In genomic region chr1:137130264-137130663, GRCm38 (mm10) we compare ENCODE assay signal across 22 mouse cellular contexts.
DNase-seq lines count a peak whose midpoint lies in the region; ATAC-seq and TF ChIP-seq lines count a peak whose summit lies in the region.
"Had no signal": no experiment of that assay in that cellular context is flagged by ENCODE, and none has a peak within 500 bp of the region (broad histone marks: within the 10 kb centered on the region; RNA-seq: fewer than 3 reads in every experiment).

No protein-coding gene starts in this region.

- H3K4me2 ChIP-seq in midbrain, postnatal 0 days (ENCODE audit: low read depth, low read length, poor library complexity, severe bottlenecking): no peak overlapping the region
- H3K4me2 ChIP-seq in midbrain, embryonic 13.5 days (replicated peaks): no peak overlapping the region
- H3K4me2 ChIP-seq: embryonic facial prominence, embryonic 13.5 days; embryonic facial prominence, embryonic 15.5 days; forebrain, embryonic 12.5 days had no signal

- no peak for ATAC-seq in midbrain, postnatal 0 days (ENCODE audit: low FRiP score)
- no peak for ATAC-seq in midbrain, embryonic 13.5 days
- ATAC-seq: activated CD4-positive, CD25-positive, alpha-beta regulatory T cell, adult 4 months; forebrain, embryonic 14.5 days; forebrain, embryonic 16.5 days had no signal

- no peaks in the 10 kb centered on the region for H3K36me3 ChIP-seq in midbrain, postnatal 0 days (ENCODE audit: insufficient read depth, low read length)
- no peaks in the 10 kb centered on the region for H3K36me3 ChIP-seq in midbrain, embryonic 13.5 days
- H3K36me3 ChIP-seq: embryonic facial prominence, embryonic 13.5 days; embryonic facial prominence, embryonic 15.5 days; forebrain, embryonic 10.5 days; forebrain, embryonic 12.5 days had no signal

- 65% methylated on average over 3 of the region's 3 CpGs for WGBS in midbrain, postnatal 0 days
- 59% methylated on average over 3 of the region's 3 CpGs for whole genome bisulfite sequencing in midbrain, embryonic 13.5 days

- H3K27me3 ChIP-seq in midbrain, postnatal 0 days (ENCODE audit: insufficient read depth, low read length): no peaks in the 10 kb centered on the region
- no peaks in the 10 kb centered on the region for H3K27me3 ChIP-seq in midbrain, embryonic 13.5 days
- H3K27me3 ChIP-seq: embryonic facial prominence, embryonic 13.5 days; embryonic facial prominence, embryonic 15.5 days; forebrain, embryonic 12.5 days had no signal

- no peak for TF ChIP-seq CTCF in midbrain, postnatal 0 days (IDR thresholded peaks at IDR 0.05)

- no peak overlapping the region for H3K27ac ChIP-seq in midbrain, postnatal 0 days (ENCODE audit: low read depth, low read length)
- no peak overlapping the region for H3K27ac ChIP-seq in midbrain, embryonic 13.5 days
- H3K27ac ChIP-seq: embryonic facial prominence, embryonic 13.5 days; embryonic facial prominence, embryonic 15.5 days; forebrain, embryonic 10.5 days; forebrain, embryonic 12.5 days had no signal

- H3K4me3 ChIP-seq in midbrain, postnatal 0 days (ENCODE audit: low read depth, low read length): no peak overlapping the region
- H3K4me3 ChIP-seq in midbrain, embryonic 13.5 days (replicated peaks): no peak overlapping the region
- H3K4me3 ChIP-seq: embryonic facial prominence, embryonic 13.5 days; embryonic facial prominence, embryonic 15.5 days; erythroblast, embryonic 14.5 days; forebrain, embryonic 10.5 days; forebrain, embryonic 12.5 days had no signal

- peak; percentile 9 for DNase-seq in midbrain, postnatal 0 days (ENCODE audit: low spot score)
- peak; percentile 16 for DNase-seq in retina, embryonic 14.5 days (ENCODE audit: low spot score)
- no peak for DNase-seq in frontal cortex, adult 2 months (ENCODE audit: extremely low spot score in 1 of 2, low spot score in 1 of 2)
- no peak for DNase-seq in adrenal gland, postnatal 25 days
- DNase-seq: adrenal gland, adult 8-10 months; adrenal gland, postnatal 14 days; cerebellum, adult 11 months; cerebellum, adult 18-20 months; cerebellum, adult 8-10 months; cerebellum, adult 9-11 months; cerebellum, postnatal 14 days; cerebellum, postnatal 36 days; embryo, embryonic 11 days had no signal

- H3K9me3 ChIP-seq in midbrain, postnatal 0 days (ENCODE audit: low read length): no peaks in the 10 kb centered on the region
- H3K9me3 ChIP-seq in midbrain, embryonic 13.5 days: no peaks in the 10 kb centered on the region
- H3K9me3 ChIP-seq: embryonic facial prominence, embryonic 13.5 days; embryonic facial prominence, embryonic 15.5 days; forebrain, embryonic 10.5 days; forebrain, embryonic 12.5 days had no signal

- no peaks in the 10 kb centered on the region for H3K4me1 ChIP-seq in midbrain, postnatal 0 days (ENCODE audit: insufficient read depth, low read length)
- no peaks in the 10 kb centered on the region for H3K4me1 ChIP-seq in midbrain, embryonic 13.5 days (replicated peaks)
- H3K4me1 ChIP-seq: embryonic facial prominence, embryonic 13.5 days; embryonic facial prominence, embryonic 15.5 days; forebrain, embryonic 12.5 days had no signal

- no peak overlapping the region for H3K9ac ChIP-seq in midbrain, postnatal 0 days (replicated peaks; ENCODE audit: low read length, poor library complexity, severe bottlenecking)
- no peak overlapping the region for H3K9ac ChIP-seq in midbrain, embryonic 13.5 days (replicated peaks)
- H3K9ac ChIP-seq: embryonic facial prominence, embryonic 13.5 days; embryonic facial prominence, embryonic 15.5 days; forebrain, embryonic 12.5 days had no signal

Comparison
In these comparisons a context has a peak if more than half of its experiments do, and no peak if none do; other contexts are left out.
1. DNase-seq: peak in midbrain, postnatal 0 days (single experiment) and retina, embryonic 14.5 days (single experiment); none in frontal cortex, adult 2 months (0 of 2) and adrenal gland, postnatal 25 days (single experiment).